Mouse (Mus musculus): ENCODE results near the gene Gm21992. TPM values are rescaled to one million over a fixed set of nuclear protein-coding genes. Genes with fewer than 3 reads are reported as not detected.

The Gm21992 gene
- polyA plus RNA-seq, 1 experiment = 32.0 TPM

GRCm38 (mm10) chr19:4744026-4744425 is 67.4 kb downstream of the Gm21992 start:
- H3K27me3 ChIP-seq (replicated peaks; ENCODE audit: control insufficient read depth, insufficient read depth, low read length) = no peaks in the 10 kb centered on the region
- WGBS = 74% methylated on average over 14 of the region's 14 CpGs
- DNase-seq = no peak
- H3K36me3 ChIP-seq (ENCODE audit: control insufficient read depth, insufficient read depth, low read length) = no peaks in the 10 kb centered on the region
- H3K27ac ChIP-seq (ENCODE audit: insufficient read depth, low read depth, low read length) = no peak overlapping the region
- no peaks in the 10 kb centered on the region for H3K4me1 ChIP-seq (ENCODE audit: control insufficient read depth, insufficient read depth, low read length)
- H3K4me3 ChIP-seq (ENCODE audit: insufficient read depth, low read depth, low read length) = no peak overlapping the region
- TF ChIP-seq POLR2A (IDR thresholded peaks at IDR 0.05; ENCODE audit: low read depth, low read length) (no peak), CTCF (conservative IDR thresholded peaks at IDR 0.05; ENCODE audit: insufficient read depth, insufficient read length, low read depth, low read length) (no peak)

- DNase-seq = peak; percentile 36
- no peak overlapping the region for H3K27ac ChIP-seq (ENCODE audit: insufficient read depth, low read depth, low read length)
- no peaks in the 10 kb centered on the region for H3K4me1 ChIP-seq (ENCODE audit: control insufficient read depth, insufficient read depth, low read length)
- H3K27me3 ChIP-seq (replicated peaks; ENCODE audit: control insufficient read depth, insufficient read depth, low read length) = no peaks in the 10 kb centered on the region
- 54% methylated on average over 5 of the region's 5 CpGs for WGBS
- no peak for TF ChIP-seq POLR2A (IDR thresholded peaks at IDR 0.05; ENCODE audit: low read depth, low read length)
- TF ChIP-seq CTCF (conservative IDR thresholded peaks at IDR 0.05; ENCODE audit: insufficient read depth, insufficient read length, low read depth, low read length) = peak; percentile 52
- no peaks in the 10 kb centered on the region for H3K36me3 ChIP-seq (ENCODE audit: control insufficient read depth, insufficient read depth, low read length)
- H3K4me3 ChIP-seq (ENCODE audit: insufficient read depth, low read depth, low read length) = no peak overlapping the region
These were observed 67.9 kb downstream of the Gm21992 start for GRCm38 (mm10) chr19:4743524-4743923.

- TF ChIP-seq CTCF (conservative IDR thresholded peaks at IDR 0.05; ENCODE audit: insufficient read depth, insufficient read length, low read depth, low read length) (no peak), POLR2A (IDR thresholded peaks at IDR 0.05; ENCODE audit: low read depth, low read length) (no peak)
- no peak for DNase-seq
- H3K36me3 ChIP-seq (ENCODE audit: control insufficient read depth, insufficient read depth, low read length) = no peaks in the 10 kb centered on the region
- no peak overlapping the region for H3K27ac ChIP-seq (ENCODE audit: insufficient read depth, low read depth, low read length)
- WGBS = 92% methylated on average over 6 of the region's 6 CpGs
- no peaks in the 10 kb centered on the region for H3K4me1 ChIP-seq (ENCODE audit: control insufficient read depth, insufficient read depth, low read length)
- H3K4me3 ChIP-seq (ENCODE audit: insufficient read depth, low read depth, low read length) = no peak overlapping the region
- no peaks in the 10 kb centered on the region for H3K27me3 ChIP-seq (replicated peaks; ENCODE audit: control insufficient read depth, insufficient read depth, low read length)
These were observed 69.2 kb downstream of the Gm21992 start for GRCm38 (mm10) chr19:4742229-4742628.

DNA sequence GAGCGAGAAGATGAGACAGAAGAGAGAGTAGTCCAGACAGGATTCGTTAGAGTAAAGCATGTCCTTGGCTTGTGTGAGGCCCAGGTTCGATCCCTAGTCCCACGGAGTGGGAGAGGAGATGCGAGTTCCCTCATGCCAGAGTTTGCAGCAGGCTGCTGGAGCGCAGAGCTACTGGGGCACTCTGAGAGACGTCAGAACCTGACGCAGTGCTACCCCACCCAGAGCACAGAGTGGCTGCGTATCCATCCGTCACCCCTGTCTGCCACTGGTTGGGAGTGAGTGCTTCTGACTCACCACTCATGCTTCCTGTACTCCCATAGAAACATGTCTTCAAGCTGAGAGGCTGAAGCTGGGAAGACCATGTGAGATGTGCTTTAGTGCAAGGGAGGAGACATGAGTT is 69.9 kb downstream of the Gm21992 start:
- TF ChIP-seq CTCF (conservative IDR thresholded peaks at IDR 0.05; ENCODE audit: insufficient read depth, insufficient read length, low read depth, low read length) = no peak
- TF ChIP-seq POLR2A (IDR thresholded peaks at IDR 0.05; ENCODE audit: low read depth, low read length) = no peak
- WGBS = 78% methylated on average over 10 of the region's 10 CpGs

GRCm38 (mm10) chr19:4739762-4740161 is 71.7 kb downstream of the Gm21992 start:
- no peaks in the 10 kb centered on the region for H3K4me1 ChIP-seq (ENCODE audit: control insufficient read depth, insufficient read depth, low read length)
- no peaks in the 10 kb centered on the region for H3K27me3 ChIP-seq (replicated peaks; ENCODE audit: control insufficient read depth, insufficient read depth, low read length)
- DNase-seq = no peak
- no peak overlapping the region for H3K27ac ChIP-seq (ENCODE audit: insufficient read depth, low read depth, low read length)
- H3K36me3 ChIP-seq (ENCODE audit: control insufficient read depth, insufficient read depth, low read length) = no peaks in the 10 kb centered on the region
- H3K4me3 ChIP-seq (ENCODE audit: insufficient read depth, low read depth, low read length) = no peak overlapping the region
- TF ChIP-seq CTCF (conservative IDR thresholded peaks at IDR 0.05; ENCODE audit: insufficient read depth, insufficient read length, low read depth, low read length) = no peak
- no peak for TF ChIP-seq POLR2A (IDR thresholded peaks at IDR 0.05; ENCODE audit: low read depth, low read length)
- 96% methylated on average over 5 of the region's 5 CpGs for WGBS

More for the DNA sequence above, 69.9 kb downstream of the Gm21992 start:
- Histone ChIP-seq H3K27me3 (replicated peaks; ENCODE audit: control insufficient read depth, insufficient read depth, low read length) (no peaks in the 10 kb centered on the region), H3K27ac (ENCODE audit: insufficient read depth, low read depth, low read length) (no peak overlapping the region), H3K36me3 (ENCODE audit: control insufficient read depth, insufficient read depth, low read length) (no peaks in the 10 kb centered on the region), H3K4me3 (ENCODE audit: insufficient read depth, low read depth, low read length) (no peak overlapping the region), H3K4me1 (ENCODE audit: control insufficient read depth, insufficient read depth, low read length) (no peaks in the 10 kb centered on the region)
- DNase-seq = no peak

- WGBS = 95% methylated on average over 11 of the region's 11 CpGs
- H3K27ac ChIP-seq (ENCODE audit: insufficient read depth, low read depth, low read length) = no peak overlapping the region
These were observed 72.4 kb downstream of the Gm21992 start for GRCm38 (mm10) chr19:4739053-4739452.

GRCm38 (mm10) chr19:4737866-4738265 is 73.5 kb downstream of the Gm21992 start:
- no peak overlapping the region for H3K27ac ChIP-seq (ENCODE audit: insufficient read depth, low read depth, low read length)
- H3K27me3 ChIP-seq (replicated peaks; ENCODE audit: control insufficient read depth, insufficient read depth, low read length) = no peaks in the 10 kb centered on the region
- TF ChIP-seq POLR2A (IDR thresholded peaks at IDR 0.05; ENCODE audit: low read depth, low read length) (no peak), CTCF (conservative IDR thresholded peaks at IDR 0.05; ENCODE audit: insufficient read depth, insufficient read length, low read depth, low read length) (no peak)
- DNase-seq = no peak
- no peaks in the 10 kb centered on the region for H3K4me1 ChIP-seq (ENCODE audit: control insufficient read depth, insufficient read depth, low read length)
- H3K4me3 ChIP-seq (ENCODE audit: insufficient read depth, low read depth, low read length) = no peak overlapping the region
- H3K36me3 ChIP-seq (ENCODE audit: control insufficient read depth, insufficient read depth, low read length) = no peaks in the 10 kb centered on the region
- 78% methylated on average over 13 of the region's 13 CpGs for WGBS

More at GRCm38 (mm10) chr19:4739053-4739452, 72.4 kb downstream of the Gm21992 start:
- H3K27me3 ChIP-seq (replicated peaks; ENCODE audit: control insufficient read depth, insufficient read depth, low read length) = no peaks in the 10 kb centered on the region
- no peak for DNase-seq
- H3K4me1 ChIP-seq (ENCODE audit: control insufficient read depth, insufficient read depth, low read length) = no peaks in the 10 kb centered on the region
- no peaks in the 10 kb centered on the region for H3K36me3 ChIP-seq (ENCODE audit: control insufficient read depth, insufficient read depth, low read length)
- no peak for TF ChIP-seq CTCF (conservative IDR thresholded peaks at IDR 0.05; ENCODE audit: insufficient read depth, insufficient read length, low read depth, low read length)
- no peak for TF ChIP-seq POLR2A (IDR thresholded peaks at IDR 0.05; ENCODE audit: low read depth, low read length)
- no peak overlapping the region for H3K4me3 ChIP-seq (ENCODE audit: insufficient read depth, low read depth, low read length)

Measured in kidney, adult 2 months (tissue).